Mouse (Mus musculus): ENCODE measurements at regions not wholly inside any gene's neighbourhood (a gene's known extent, or its start where the extent isn't known, plus 50 kb on each side); places are given as distances from the start of the nearest gene placed in this dataset.

GRCm38 (mm10) chr9:16772867-16773266 is 271.8 kb upstream of the Fat3 start:
- TF ChIP-seq EP300 (optimal IDR thresholded peaks at IDR 0.05) (no peak), CTCF (IDR thresholded peaks at IDR 0.05; ENCODE audit: low read depth) (no peak)

Measured in stomach, postnatal 0 days (tissue).